Mouse (Mus musculus): Measurements from ENCODE around the gene Gm21981.

- TF ChIP-seq CTCF (conservative IDR thresholded peaks at IDR 0.05; ENCODE audit: low read length) = no peak
- no peak for TF ChIP-seq POU5F1 (IDR thresholded peaks at IDR 0.05; ENCODE audit: borderline replicate concordance, low read length)
These were observed 3.9 kb upstream of the Gm21981 start for GRCm38 (mm10) chr17:47698156-47698555.

Measured in E14TG2a.4 (cell line).